Mouse (Mus musculus) WW6 (cell line): Measurements from ENCODE around the gene Gm8909.
"Not testable (repeated sequence)": the region's sequence is repeated elsewhere in the genome, so short reads cannot be mapped to it uniquely, and the experiment has no call there.

Source experiments
- DNase-seq: peaks from one replicate; pipeline ENCODE4 v3.0.0-alpha.2; 2013; ENCODE audit warnings: low read depth, low spot score

Gm8909 gene

GRCm38 (mm10) chr17:36168039-36168652 is at the start of gene Gm8909:
Gene Gm8909 (minus strand): TSS chr17:36168537.
- no peak for DNase-seq

DNA sequence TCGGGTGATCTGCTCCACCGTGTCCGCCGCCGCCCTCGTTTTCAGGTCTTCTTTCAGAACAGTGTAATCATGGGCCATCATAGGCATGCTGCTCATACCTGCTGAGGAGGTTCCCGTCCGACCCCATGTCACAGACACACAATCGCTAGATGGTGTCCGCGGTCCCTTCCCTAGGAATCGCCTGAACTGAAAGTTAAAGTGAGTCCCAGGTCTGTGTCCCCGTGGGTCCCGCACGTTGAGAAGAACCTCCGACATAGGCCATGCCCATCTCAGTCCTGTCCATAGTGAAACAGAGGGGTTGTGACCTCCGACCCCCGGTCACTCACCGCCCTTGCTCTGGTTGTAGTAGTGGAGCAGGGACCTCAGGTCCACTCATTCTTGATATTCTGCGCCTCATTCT is 47.2 kb upstream of the Gm8909 start:
- DNase-seq: no peak

DNA sequence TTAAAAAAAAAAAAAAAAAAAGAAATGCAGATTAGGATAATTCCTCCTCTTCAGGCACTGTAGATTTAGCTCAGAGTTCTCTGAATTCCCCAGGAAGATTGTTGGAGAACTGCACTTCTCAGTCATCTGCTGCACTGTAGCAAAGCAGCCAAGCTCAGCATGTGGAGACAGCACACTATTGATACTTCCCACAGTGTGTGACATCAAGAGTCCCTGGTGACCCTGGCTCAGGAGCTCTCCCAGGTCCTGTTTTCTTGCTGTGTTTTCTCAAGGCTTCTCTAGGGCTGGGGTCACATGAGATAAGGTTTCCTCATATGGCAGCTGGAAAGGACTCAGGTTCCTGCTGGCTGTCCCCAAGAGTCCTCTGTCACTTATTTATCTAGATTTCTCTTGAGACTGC is 38.5 kb upstream of the Gm8909 start:
- no peak for DNase-seq

- DNase-seq: no peak
Measured at GRCm38 (mm10) chr17:36205862-36206261, 37.5 kb upstream of the Gm8909 start.

GRCm38 (mm10) chr17:36205456-36205855 is 37.1 kb upstream of the Gm8909 start:
- no peak for DNase-seq

- no peak for DNase-seq
Measured at GRCm38 (mm10) chr17:36201851-36202250, 33.5 kb upstream of the Gm8909 start.

DNA sequence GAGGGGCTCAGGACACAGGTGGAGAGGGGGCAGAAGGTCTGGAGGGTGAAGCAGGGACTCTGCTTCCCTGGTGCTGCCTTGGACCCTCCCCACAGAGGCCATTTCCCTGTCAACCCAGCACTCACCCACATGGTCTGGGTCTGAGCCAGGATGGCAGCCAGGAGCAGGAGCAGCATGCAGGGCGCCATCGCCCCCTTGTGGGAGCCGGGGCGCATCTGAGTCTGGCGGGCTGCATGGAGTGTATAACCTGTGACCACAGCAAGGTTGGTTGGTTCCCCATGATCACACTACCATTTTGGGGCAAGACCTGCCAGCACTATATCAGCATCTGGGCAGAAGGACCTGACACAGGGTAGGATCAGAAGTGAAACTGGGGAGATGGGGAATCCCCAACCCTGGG is 30.0 kb upstream of the Gm8909 start:
- no peak for DNase-seq

GRCm38 (mm10) chr17:36194471-36194870 is 26.1 kb upstream of the Gm8909 start:
- DNase-seq: no peak

DNA sequence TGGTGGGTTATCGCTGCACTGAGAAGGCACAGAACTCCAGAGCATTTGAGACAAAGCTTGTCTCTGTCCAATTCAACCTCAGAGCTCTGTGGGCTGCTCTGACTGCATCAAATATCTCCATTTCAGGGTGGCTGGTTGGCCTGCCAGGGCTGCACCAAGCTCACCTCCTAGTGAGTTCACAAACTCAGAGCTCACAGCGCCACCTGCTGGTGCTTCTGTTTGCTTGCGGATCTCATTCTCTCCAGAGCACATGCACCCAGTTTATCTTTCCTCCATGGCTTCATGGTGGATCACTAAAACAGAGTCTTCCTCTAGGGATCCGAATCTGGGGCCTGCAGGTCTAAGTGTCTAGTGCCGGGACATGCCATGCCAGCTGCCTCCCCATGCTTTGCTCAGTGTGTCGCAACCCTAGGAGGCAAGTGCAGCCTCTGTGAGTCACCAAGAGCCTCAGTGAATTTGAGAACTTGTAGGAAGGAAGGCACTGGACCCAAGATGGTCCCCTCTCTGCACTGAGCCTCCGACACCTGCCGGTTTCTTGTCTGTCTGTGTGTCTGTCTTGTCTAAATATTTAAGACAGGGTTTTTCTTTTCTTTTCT is 25.3 kb upstream of the Gm8909 start:
- peak; percentile 71 for DNase-seq

GRCm38 (mm10) chr17:36192371-36192770 is 24.0 kb upstream of the Gm8909 start:
- no peak for DNase-seq

DNA sequence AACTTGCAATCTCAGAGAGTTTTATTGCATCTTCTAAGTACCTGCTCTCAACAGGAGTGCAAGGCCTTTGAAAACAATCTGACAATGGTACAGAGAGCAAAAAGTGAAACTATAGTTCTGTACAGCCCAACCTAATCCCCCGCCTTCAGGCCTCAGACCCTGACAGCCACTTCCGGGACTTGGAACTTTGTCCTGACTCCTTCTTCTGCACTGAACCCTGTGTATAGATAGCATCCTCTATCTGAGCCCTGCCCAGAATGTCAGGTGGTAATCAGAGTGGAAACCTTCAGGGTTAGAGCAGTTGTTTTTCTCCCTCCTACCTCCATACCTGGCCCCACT is 21.8 kb upstream of the Gm8909 start, which contains the start of gene H2-T3:
Gene H2-T3, minus strand, starts transcription at position 119 of the 339 bp plus-strand sequence.
- no peak for DNase-seq

DNA sequence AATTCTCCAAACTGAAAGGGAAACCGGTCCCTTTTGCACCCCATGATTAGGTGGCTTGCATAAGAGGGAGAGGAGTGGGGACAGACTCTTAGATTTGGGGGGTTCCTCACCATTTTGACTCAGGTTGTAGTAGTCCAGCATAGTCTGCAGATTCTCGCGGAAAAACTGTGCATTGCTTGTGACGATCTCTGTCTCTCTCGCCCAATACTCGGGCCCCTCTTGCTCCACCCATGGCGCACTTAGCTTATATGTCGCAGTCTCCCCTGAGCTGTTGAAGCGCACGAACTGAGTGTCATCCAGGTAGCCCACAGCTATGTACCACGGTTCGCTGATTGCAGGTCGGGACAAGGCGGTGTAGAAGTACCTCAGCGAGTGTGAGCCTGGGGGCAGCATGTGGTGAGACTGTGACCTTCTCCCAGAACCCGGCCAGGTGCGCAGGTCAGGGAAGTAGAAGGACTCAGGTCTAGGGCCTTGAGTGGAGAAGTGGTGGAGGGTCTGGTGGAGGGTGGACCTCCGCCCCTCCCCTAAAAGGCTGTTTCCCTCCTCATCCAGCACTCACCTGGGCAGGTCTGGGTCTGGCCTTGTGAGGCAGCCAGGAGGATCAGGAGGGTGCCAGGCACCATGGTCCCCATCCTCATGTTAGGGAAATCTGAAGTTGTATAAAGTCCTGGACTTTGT is 21.3 kb upstream of the Gm8909 start:
- no peak for DNase-seq

DNA sequence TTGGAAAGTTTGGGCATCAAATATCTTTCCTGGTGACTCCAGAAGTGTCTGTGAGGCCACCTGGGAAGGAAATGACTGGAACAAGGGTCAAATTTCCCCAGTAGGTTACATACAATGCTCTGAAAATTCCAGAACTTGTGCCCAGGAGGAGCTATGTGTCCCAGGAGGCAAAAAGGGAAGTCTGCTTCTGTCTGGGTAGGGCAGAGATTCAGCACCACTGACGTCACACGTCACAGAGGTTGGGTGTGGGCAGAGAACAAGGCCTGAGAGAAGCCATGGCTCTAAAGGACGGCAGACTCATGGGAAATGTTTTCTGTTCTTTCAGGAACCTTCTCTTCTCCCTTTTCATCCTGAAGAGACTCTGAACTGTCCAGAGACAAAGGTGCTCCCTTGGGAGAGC is 19.2 kb upstream of the Gm8909 start:
- DNase-seq: no peak

DNA sequence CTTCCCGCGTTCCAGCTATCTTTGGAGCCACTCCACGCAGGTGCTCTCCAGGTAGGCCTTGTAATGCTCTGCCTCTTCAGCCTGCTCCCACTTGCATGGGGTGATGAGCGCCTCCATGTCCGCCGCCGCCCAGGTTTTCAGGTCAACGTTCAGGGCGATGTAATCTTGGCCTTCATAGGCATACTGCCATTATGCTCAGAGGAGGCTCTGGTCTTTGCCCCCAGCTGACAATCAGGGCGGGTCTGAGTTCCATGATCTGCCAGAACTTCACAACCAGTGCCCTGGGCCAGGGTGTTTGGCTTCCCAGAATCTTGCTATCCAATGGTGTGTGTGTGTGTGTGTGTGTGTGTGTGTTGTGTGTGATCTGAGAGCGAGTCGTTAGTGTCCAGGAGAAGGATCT is 13.9 kb upstream of the Gm8909 start:
- DNase-seq: no peak

DNA sequence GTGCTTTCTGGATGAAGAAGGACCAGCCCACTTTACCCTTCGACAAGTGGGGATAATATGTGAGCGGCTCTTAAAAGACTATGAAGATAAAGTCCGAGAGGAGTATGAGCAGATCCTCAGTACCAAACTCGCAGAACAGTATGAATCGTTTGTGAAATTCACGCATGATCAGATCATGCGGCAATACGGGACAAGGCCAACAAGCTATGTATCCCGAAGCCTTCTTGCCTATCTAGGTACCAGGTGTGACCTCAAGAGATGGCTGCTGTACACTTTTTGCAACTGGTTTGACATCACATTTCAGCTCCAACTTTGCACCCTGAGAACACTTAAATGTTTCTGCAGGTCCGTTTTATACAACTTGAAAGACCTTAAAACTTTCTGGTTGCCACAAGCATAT is 11.1 kb upstream of the Gm8909 start:
- DNase-seq: not testable (repeated sequence)

- DNase-seq: not testable (repeated sequence)
Measured at GRCm38 (mm10) chr17:36178938-36179337, 10.6 kb upstream of the Gm8909 start.

- DNase-seq: not testable (repeated sequence)
Measured at GRCm38 (mm10) chr17:36176132-36176531, 7.8 kb upstream of the Gm8909 start.

DNA sequence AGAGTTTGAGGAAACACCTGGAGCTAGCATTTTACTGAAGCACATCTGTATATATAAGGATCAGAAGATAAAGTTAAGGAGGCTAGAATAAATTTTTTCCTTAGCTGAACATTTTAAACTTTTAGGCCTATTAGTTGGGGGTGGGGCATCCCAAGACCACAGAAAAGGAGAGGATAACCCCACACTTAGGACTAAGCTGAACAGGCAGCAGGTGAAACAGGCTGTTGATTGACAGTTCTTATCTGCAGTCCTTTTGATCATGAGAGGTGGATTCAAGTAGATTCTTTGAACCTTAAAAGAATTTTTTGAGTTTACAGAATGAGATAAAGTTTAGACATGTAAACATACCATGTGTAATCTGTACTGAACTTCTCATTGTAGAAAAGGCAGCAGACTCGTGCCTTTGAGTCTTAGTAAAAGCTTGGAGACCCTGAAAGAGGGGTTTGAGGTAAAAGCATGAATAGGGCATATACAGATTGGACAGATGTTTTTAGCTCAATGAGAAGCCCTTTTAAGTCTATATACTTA is 2.0 kb upstream of the Gm8909 start:
- no peak for DNase-seq

DNA sequence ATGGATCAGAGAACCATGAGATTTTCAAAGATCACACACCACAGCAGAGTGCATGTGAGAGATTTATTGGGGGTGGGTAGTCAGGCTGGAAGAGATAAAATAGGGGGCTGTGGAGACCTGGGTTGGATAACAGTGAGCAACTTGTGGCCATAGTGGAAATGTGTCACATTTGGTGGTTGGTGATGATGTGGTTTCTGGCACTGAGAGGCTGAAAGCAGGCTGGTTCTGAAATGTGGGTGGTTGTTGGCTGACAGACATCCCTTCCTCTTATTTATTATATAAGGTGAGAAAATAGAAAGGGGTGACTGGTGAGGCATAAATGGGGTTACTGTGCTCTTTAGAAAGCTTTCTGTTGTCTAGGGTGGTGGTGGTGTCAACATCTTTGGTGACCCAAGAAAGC is 1.4 kb upstream of the Gm8909 start:
- DNase-seq: no peak

- DNase-seq: not testable (repeated sequence)
Measured at GRCm38 (mm10) chr17:36169094-36169493, 757 bp upstream of the Gm8909 start.

GRCm38 (mm10) chr17:36167306-36168038 is 865 bp downstream of the Gm8909 start:
- DNase-seq: no peak

DNA sequence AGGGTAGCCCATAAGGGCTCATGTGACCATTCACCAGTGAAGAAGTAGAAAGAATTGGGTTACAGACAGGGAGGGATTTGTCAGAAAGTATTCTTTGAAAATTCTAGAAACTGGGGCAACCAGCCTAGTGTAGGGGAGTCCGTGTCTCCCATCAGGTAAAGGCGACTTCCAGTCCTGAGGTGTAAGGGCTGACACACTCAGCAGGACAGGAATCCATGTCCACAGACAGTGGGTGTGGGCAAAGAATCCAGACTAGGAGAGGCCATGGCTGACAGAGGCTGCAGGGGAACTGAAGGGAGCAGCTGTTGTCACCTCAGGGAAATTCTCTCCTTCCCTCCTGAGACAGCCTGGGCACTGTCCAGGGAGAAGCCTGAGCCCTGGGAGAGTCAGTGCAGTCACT is 1.4 kb downstream of the Gm8909 start:
- DNase-seq: not testable (repeated sequence)
